In the genomic region with DNA sequence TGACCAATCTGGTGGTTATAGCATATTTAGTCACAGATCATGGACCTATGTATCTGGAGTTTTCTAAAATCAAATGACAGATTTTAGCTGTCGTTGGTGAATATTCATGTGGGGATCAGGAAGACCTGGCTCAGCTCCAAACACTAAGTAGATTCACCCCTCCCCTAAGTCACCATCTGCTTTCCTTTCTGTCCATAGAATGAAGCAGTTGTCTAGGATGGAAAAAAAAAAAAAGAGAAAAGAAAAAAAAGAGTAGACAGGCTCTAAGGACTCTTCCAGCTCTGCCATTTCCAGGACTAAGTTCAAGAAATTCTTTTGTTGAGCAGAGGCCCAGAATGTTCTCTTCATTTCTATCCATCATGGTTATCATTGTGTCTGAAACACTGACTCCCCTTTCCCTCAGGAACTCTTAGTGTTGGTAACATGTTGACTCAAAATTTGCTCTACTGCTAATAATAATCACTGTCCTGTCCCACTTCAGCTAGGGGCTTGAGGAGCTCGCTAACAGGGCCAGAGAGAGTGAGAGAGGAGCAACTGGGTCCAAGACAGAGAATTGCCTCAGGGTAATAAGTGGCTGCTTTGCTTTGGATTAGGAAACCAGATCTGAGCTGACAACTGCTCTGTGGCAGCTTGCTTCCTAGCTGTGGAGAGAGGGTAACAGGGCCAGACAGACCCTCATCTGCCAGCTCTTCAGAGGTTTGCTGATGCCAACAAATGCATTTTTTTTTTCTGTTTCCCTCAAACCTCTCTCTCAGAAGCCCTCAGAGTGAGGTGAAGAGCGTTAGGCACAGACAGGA, we compare ENCODE assay signal across 13 mouse cellular contexts. TPM values are rescaled to one million over a fixed set of nuclear protein-coding genes. Genes with fewer than 3 reads are reported as not detected.
DNase-seq lines count a peak whose midpoint lies in the region; TF ChIP-seq lines count a peak whose summit lies in the region.
"Had no signal": no experiment of that assay in that cellular context is flagged by ENCODE, and none has a peak within 500 bp of the region (broad histone marks: within the 10 kb centered on the region; RNA-seq: fewer than 3 reads in every experiment).

No protein-coding gene starts in this region.

- H3K4me3 ChIP-seq in cerebellum, adult 2 months (replicated peaks; ENCODE audit: insufficient read depth, low read depth, low read length): no peak overlapping the region
- H3K4me3 ChIP-seq: heart, embryonic 13.5 days; liver, embryonic 15.5 days had no signal

- WGBS in cerebellum, adult 2 months: 31% methylated on average over 3 of the region's 3 CpGs

- no peak for TF ChIP-seq CTCF in cerebellum, adult 2 months (IDR thresholded peaks at IDR 0.05; ENCODE audit: borderline replicate concordance, insufficient read depth, low read depth, low read length)

- no peaks in the 10 kb centered on the region for H3K27me3 ChIP-seq in cerebellum, adult 2 months (ENCODE audit: control insufficient read depth, insufficient read depth, low read length)
- H3K27me3 ChIP-seq: heart, embryonic 13.5 days; liver, embryonic 15.5 days had no signal

- no peak overlapping the region for H3K27ac ChIP-seq in cerebellum, adult 2 months (ENCODE audit: insufficient read depth, low read length)
- H3K27ac ChIP-seq: heart, embryonic 13.5 days; liver, embryonic 15.5 days had no signal

- no peak for TF ChIP-seq POLR2A in cerebellum, adult 2 months (IDR thresholded peaks at IDR 0.05; ENCODE audit: borderline replicate concordance, insufficient read depth, low read length)

- DNase-seq in cerebellum, postnatal 10 days: peak; percentile 77 to 79
- no peak for DNase-seq in cerebellum, adult 2 months
- DNase-seq in retina, adult 2 months (ENCODE audit: low read depth, low spot score): peak; percentile 16
- no peak for DNase-seq in retina, embryonic 14.5 days (ENCODE audit: low spot score)
- DNase-seq in layer of hippocampus, postnatal 14 days (ENCODE audit: low spot score in 2 of 2): peak; percentile 43 to 77
- peak; percentile 51 for DNase-seq in retina, postnatal 7 days (ENCODE audit: low read depth, low spot score)
- no peak for DNase-seq in left cerebral cortex, adult 11 months (ENCODE audit: low spot score)
- DNase-seq in left cerebral cortex, adult 18-20 months (ENCODE audit: low spot score in 2 of 2): no peak
- DNase-seq: kidney, postnatal 10 days had no signal

- H3K4me1 ChIP-seq in cerebellum, adult 2 months (ENCODE audit: control insufficient read depth, insufficient read depth, low read length): no peaks in the 10 kb centered on the region
- H3K4me1 ChIP-seq: heart, embryonic 13.5 days; liver, embryonic 15.5 days had no signal

RNA-seq across cellular contexts. Expression of a gene that starts 22.8 kb away (rescaled TPM):
- polyA plus RNA-seq in cerebellum, adult 2 months (2012; rRNA removed): not detected in 2 replicates
- under 1 TPM in 1 of 2 experiments, not detected in 1; 0.16 TPM for total RNA-seq in layer of hippocampus, postnatal 14 days (2021)
- under 1 TPM in 1 of 2 experiments, not detected in 1; 0.19 TPM for total RNA-seq in left cerebral cortex, adult 18-20 months (2021)
- polyA plus RNA-seq: heart, embryonic 13.5 days; inflammation-experienced regulatory T-cells, adult 6 months; liver, embryonic 15.5 days; Patski had no signal

RNA-seq across cellular contexts. Expression of a gene that starts 41.2 kb away (rescaled TPM):
- polyA plus RNA-seq in cerebellum, adult 2 months (2012; rRNA removed): 0.28 and 0.32 TPM in 2 replicates
- total RNA-seq in layer of hippocampus, postnatal 14 days (2021): 1 to 10 TPM; 1.4 to 1.5 TPM
- total RNA-seq in left cerebral cortex, adult 18-20 months (2021): under 1 TPM; 0.73 to 0.81 TPM
- polyA plus RNA-seq: heart, embryonic 13.5 days; inflammation-experienced regulatory T-cells, adult 6 months; liver, embryonic 15.5 days had no signal

Comparison
In these comparisons a context has a peak if more than half of its experiments do, and no peak if none do; other contexts are left out.
1. DNase-seq: peak in cerebellum, postnatal 10 days (2 of 2), retina, adult 2 months (single experiment), layer of hippocampus, postnatal 14 days (2 of 2) and retina, postnatal 7 days (single experiment); none in cerebellum, adult 2 months (0 of 2), retina, embryonic 14.5 days (single experiment), left cerebral cortex, adult 11 months (single experiment) and left cerebral cortex, adult 18-20 months (0 of 2).